Mouse (Mus musculus) embryonic fibroblast, embryonic 13.5 days (primary cell): ENCODE measurements around the gene Ttc28.

Experiments
- CTCF ChIP-seq: IDR thresholded peaks from 2 replicates; pipeline ENCODE4 v1.5.1; 2011; ENCODE audit warnings: mild to moderate bottlenecking, control low read depth, low read length, moderate library complexity, borderline replicate concordance; ENCODE audit not compliant: insufficient read depth
- POLR2A ChIP-seq: IDR thresholded peaks from 2 replicates; pipeline ENCODE4 v1.6.1; 2011; ENCODE audit warnings: low read depth, mild to moderate bottlenecking, control low read depth, low read length, moderate library complexity

DNA sequence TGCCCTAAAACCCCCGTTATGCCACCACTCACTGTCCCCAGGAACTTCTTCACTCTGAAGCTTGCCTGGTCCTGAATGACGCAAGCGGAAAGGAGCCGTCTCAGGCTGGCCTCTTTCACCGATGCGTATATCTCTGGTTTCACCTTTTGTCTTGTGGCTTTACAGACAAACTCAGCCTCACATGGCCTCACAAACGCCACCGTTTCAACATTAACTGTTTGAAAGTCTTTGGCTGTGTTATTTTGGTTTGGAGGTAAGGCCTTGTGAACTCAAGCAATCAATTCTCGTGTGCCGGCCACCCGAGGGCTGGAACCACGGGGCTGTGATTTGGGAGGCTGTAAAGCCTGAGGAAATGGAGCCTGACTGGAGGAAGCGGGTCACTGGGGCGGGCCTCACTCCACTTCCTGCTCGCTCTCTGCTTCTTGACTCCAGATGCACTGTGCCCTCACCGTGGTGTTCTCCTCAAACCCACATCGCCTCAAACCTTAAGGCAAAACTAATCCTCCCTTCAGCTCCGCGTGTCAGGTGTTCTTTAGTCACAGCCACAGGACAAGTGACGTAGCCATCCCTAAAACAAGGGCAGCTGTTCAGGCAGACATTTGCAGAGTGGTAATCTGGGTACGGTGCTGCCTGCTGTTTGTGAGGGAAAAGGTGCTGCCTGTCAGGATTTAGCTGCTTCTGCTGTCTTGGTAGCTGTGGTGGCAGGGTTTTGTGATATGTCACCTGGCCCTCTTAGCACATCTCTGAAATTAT lies 298.9 kb downstream of the Ttc28 start:
- TF ChIP-seq CTCF (no peak), POLR2A (no peak)
